Comparison of ENCODE assay signal across 11 mouse cellular contexts in the genomic region with DNA sequence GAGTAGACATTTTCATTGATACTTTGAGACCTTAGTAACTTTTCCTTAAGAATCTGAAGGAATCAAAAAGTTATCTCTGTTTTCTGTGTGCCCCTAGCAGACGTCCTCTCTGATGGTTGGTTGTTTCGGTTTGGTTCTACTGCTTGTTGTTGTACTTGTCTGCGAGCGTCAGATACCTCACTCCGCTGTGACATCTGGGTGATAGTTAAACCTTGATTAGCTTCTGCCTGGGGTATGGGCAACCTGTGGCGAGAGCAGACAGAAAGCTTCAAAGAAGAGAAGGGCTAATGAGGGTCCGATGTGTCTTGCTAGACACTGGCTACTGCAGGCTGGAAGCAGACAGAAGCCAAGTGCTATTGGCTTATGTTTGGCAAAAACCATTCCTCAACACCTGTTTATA.
"Had no signal": no experiment of that assay in that cellular context is flagged by ENCODE, and none has a peak within 500 bp of the region (broad histone marks: within the 10 kb centered on the region; RNA-seq: fewer than 3 reads in every experiment).

No protein-coding gene starts in this region.

- ATAC-seq: liver, embryonic 12.5 days had no signal

- DNase-seq: kidney, postnatal 25 days; layer of hippocampus, adult 9-11 months; liver; lung, adult 18-20 months; lung, postnatal 10 days; lung, postnatal 4 days; midbrain, embryonic 14.5 days; thymus, adult 2 months; thymus, postnatal 14 days; thymus, postnatal 4 days had no signal
